Mouse (Mus musculus) adrenal gland (tissue): Measurements from ENCODE around the gene Strap.

ENCODE experiments used
- intact Hi-C: fragments of 180-260 bp; cut with DNase I; formaldehyde crosslinking; loops from one replicate; pipeline ENCODE4 v1.15.1; 2025

The Strap gene

DNA sequence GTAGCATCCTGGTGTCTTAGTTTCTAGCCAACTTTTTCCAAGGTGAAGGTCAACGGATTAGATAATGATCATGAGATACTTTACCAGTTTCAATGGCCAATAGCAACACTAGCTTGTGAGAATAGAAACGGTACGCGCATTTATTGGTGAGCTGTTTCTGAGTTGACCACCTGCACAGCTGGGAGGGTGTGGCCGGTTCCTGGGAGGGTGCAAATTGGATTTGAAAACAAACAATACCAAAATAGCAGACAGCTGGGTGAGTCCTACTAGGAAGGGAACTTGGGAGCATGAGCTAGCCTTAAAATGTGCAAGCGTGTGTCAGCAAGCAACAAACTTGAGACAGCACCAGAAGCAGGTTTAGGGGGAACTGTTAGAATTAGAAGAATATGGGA lies 38.8 kb downstream of the Strap start:
- intact Hi-C loops: no loop called here

DNA sequence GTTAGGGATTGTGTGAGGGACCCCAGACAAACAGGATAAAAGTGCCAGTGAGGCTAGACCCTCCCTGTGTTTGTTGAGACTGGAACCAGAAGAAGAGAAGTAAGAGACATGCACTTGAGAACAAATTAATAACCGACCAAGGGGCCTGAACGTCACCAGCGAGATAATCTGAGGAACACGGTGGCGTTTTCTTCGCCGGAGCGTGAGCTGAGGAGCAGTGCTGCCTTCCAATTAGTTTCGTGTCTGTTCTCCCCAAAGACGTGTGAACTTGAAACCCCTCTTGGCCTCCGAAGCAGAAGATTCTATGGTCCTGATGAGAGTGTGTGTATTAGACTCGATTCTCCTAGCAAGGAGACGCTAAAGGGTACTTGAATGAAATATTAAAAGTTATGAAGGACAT lies 39.3 kb downstream of the Strap start:
- intact Hi-C loops: no loop called here

- intact Hi-C loops: no loop called here
These were observed 40.3 kb downstream of the Strap start for GRCm38 (mm10) chr6:137775159-137775558.

DNA sequence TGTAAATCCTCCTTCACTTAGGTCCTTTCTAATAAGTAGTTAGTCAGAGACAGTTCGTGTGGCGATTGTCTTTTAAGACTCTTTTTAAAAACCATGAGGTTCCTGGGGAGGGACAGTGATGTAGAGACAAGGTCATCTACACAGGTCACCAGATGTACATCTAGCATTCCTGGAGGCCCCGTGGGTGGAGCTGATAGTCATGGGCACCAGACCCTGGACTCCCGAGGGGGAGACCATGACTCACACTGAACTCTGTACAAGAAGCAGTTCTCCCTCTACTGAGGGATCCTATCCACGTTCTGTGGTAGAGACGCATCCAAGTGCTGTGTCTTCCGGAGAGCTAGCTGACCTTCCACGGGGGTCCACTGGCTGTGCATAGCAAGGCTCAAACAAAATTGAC lies 42.1 kb downstream of the Strap start:
- intact Hi-C loops: no loop called here

DNA sequence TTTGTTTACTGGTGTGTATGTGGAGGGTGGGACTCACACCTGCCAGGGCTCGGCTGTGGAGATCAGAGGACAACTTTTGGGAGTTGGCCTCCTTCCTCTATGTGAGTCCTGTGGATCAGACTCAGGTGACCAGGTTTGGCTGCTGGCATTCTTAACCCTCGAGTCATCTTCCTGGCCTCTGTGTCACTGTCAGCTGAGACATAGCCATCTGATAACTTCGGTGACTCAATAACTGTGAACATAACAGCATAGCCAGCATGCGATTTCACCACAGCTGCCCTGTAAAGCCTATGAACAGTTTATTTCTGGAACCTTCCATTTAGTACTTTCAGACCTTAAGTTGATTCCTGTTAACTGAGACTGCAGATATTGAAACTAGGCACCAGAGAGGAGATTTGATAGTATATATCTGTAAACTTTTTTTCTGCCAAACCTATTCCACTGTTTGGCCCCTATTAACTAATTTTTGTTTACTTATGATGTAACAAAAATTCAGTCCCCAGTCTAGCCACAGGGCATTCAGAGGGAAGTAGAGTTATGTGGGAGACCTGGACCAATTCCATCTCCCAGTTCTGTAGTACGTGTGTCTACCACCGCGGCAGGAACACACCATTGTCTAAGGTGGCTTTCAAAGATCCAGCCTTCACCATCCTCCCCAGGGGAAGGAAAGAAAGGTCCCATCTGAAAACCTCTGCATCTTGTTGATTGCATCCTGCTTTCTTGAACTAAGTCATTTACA lies 49.2 kb downstream of the Strap start:
- intact Hi-C loops: no loop called here

GRCm38 (mm10) chr6:137788976-137789590 lies 54.2 kb downstream of the Strap start:
- intact Hi-C loops: no loop called here

- intact Hi-C loops: loop anchor here (10.0 kb wide), 1 partner anchor 365 kb away; no protein-coding TSS in a partner anchor
These were observed 54.8 kb downstream of the Strap start for GRCm38 (mm10) chr6:137789658-137790057.

- intact Hi-C loops: loop anchor here (10.0 kb wide), 1 partner anchor 359 kb away; no protein-coding TSS in a partner anchor
These were observed 60.6 kb downstream of the Strap start for GRCm38 (mm10) chr6:137795494-137795893.

GRCm38 (mm10) chr6:137796596-137797567 lies 62.0 kb downstream of the Strap start:
- intact Hi-C loops: loop anchor here (10.0 kb wide), 1 partner anchor 358 kb away; no protein-coding TSS in a partner anchor

GRCm38 (mm10) chr6:137799253-137799652 lies 64.4 kb downstream of the Strap start:
- intact Hi-C loops: loop anchor here (10.0 kb wide), 1 partner anchor 356 kb away; no protein-coding TSS in a partner anchor
